Mouse (Mus musculus) kidney, postnatal 0 days (tissue): ENCODE data around the gene Sphk2. TPM values are rescaled to one million over a fixed set of nuclear protein-coding genes. Genes with fewer than 3 reads are reported as not detected.

Experiments used
- ATAC-seq: fragments of 200-750 bp; cut with Nextera tagmentation; replicated peaks from 2 replicates; pipeline ENCODE4 v1.8.0; 2017; ENCODE audit warnings: low read depth, moderate number of reproducible peaks, moderate TSS enrichment, moderate library complexity; ENCODE audit not compliant: low FRiP score
- DNase-seq: peaks from one replicate; pipeline ENCODE4 v3.0.0-alpha.2; 2016; ENCODE audit warnings: low spot score
- H3K27ac ChIP-seq: fragments of 300-500 bp; sonication (generic); 2 replicates; pipeline ENCODE4 v1.5.1; 2014; ENCODE audit warnings: mild to moderate bottlenecking
- H3K27me3 ChIP-seq: fragments of 300-500 bp; sonication (generic); 2 replicates; pipeline ENCODE4 v1.6.1; 2014; ENCODE audit warnings: low read length, mixed read lengths; ENCODE audit not compliant: insufficient read depth
- H3K36me3 ChIP-seq: fragments of 300-500 bp; sonication (generic); 2 replicates; pipeline ENCODE4 v1.6.1; 2014; ENCODE audit warnings: low read length, mixed read lengths; ENCODE audit not compliant: insufficient read depth
- H3K4me1 ChIP-seq: fragments of 300-500 bp; sonication (generic); replicated peaks from 2 replicates; pipeline ENCODE4 v1.6.1; 2014; ENCODE audit warnings: antibody characterized with exemption, low read length, mixed read lengths; ENCODE audit not compliant: insufficient read depth
- H3K4me2 ChIP-seq: fragments of 300-500 bp; sonication (generic); 2 replicates; pipeline ENCODE4 v1.6.1; 2014; ENCODE audit warnings: mild to moderate bottlenecking, low read length, moderate library complexity, mixed read lengths
- H3K4me3 ChIP-seq: fragments of 300-500 bp; sonication (generic); replicated peaks from 2 replicates; pipeline ENCODE4 v1.5.1; 2014; ENCODE audit warnings: low read depth, low read length
- H3K9ac ChIP-seq: fragments of 300-500 bp; sonication (generic); 2 replicates; pipeline ENCODE4 v1.6.1; 2014; ENCODE audit warnings: low read depth, low read length
- H3K9me3 ChIP-seq: fragments of 300-500 bp; sonication (generic); replicated peaks from 2 replicates; pipeline ENCODE4 v1.6.1; 2016; ENCODE audit warnings: low read length, inconsistent platforms, mixed read lengths
- CTCF ChIP-seq: IDR thresholded peaks from 2 replicates; pipeline ENCODE4 v1.5.1; 2016; ENCODE audit warnings: antibody characterized with exemption, low read depth, mild to moderate bottlenecking, moderate library complexity
- WGBS: fragments of 180-500 bp; shearing (Covaris S2); extraction: QIAGEN DNeasy Blood & Tissue Kit; methylation state at CpG from one replicate; pipeline ENCODE4 v1.1.7; 2014; 5-methylcytosine and 5-hydroxymethylcytosine counted together
- polyA plus RNA-seq: library from polyadenylated mRNA; unstranded; fragments of >200 nt; fragmentation: Nextera tagmentation; extraction: Ambion mirVana; gene quantifications from 2 replicates; pipeline ENCODE4 v1.2.1, GENCODE M21; 2015

Gene Sphk2
- 20.8 and 22.3 TPM in 2 replicates for polyA plus RNA-seq

DNA sequence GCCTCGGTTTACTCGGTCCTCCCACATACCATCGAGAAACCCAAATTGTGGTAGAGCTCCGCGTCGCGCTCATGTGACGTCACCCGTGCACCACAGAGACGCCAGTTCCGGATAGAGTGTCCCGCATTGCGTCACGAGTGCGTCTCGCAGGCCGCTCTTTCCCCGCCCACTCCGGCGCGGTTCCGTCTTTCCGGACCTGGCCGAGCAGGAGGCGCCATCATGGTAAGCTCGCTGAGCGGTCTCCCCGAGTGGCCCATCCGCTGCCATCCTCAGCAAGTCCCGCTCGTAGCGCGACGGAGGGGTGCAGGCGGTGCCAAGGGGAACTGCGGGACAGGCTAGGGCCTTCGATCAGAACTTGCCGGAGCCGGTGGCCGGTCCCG, at the start of gene Sphk2:
Sphk2 (minus strand) TSS at position 85 of the 380 bp plus-strand sequence.
- peak within 1 kb of the TSS; percentile 91 for H3K27ac ChIP-seq
- peak; percentile 98 for DNase-seq
- no peaks in the 10 kb centered on the region for H3K27me3 ChIP-seq
- ATAC-seq: peak; percentile 67
- under 1% methylated on average over 41 of the region's 41 CpGs for WGBS
- TF ChIP-seq CTCF: no peak
- no peaks in the 10 kb centered on the region for H3K9me3 ChIP-seq
- peaks cover 27% of the 10 kb centered on the region for H3K36me3 ChIP-seq
- H3K4me1 ChIP-seq: peaks cover 20% of the 10 kb centered on the region
- peak within 1 kb of the TSS; percentile 88 for H3K4me3 ChIP-seq
- H3K9ac ChIP-seq: peak within 1 kb of the TSS; percentile 90
- peak within 1 kb of the TSS; percentile 86 for H3K4me2 ChIP-seq

DNA sequence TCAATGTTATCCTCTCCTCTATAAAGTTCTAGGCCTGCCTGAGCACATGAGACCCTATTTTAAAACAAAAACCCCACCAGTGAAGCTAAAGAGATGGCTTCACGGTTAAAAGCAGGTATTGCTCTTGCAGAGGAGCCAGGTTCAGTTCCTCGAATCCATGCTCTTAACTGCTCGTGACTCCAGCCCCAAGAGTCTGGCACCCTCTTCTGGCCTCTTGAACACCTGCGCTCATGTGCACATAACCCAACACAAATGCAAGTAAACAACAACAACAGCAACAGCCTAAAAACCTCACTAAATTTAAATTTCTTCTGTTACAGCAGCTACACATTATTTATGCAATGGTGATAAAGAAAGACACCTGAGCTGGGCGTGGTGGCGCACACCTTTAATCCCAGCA, 49.7 kb upstream of the Sphk2 start:
- H3K4me3 ChIP-seq: no peak overlapping the region
- TF ChIP-seq CTCF: peak; percentile 12; the same call in 1 of the 2 replicates
- no peaks in the 10 kb centered on the region; the same call in 1 of the 2 replicates for H3K4me1 ChIP-seq
- H3K9me3 ChIP-seq: no peaks in the 10 kb centered on the region
- whole genome bisulfite sequencing: 94% methylated on average over 6 of the region's 6 CpGs
- H3K4me2 ChIP-seq: no peak overlapping the region
- ATAC-seq (no peak), DNase-seq (no peak)
- H3K27me3 ChIP-seq: no peaks in the 10 kb centered on the region
- no peak overlapping the region for H3K9ac ChIP-seq
- H3K36me3 ChIP-seq: no peaks in the 10 kb centered on the region
- no peak overlapping the region for H3K27ac ChIP-seq

DNA sequence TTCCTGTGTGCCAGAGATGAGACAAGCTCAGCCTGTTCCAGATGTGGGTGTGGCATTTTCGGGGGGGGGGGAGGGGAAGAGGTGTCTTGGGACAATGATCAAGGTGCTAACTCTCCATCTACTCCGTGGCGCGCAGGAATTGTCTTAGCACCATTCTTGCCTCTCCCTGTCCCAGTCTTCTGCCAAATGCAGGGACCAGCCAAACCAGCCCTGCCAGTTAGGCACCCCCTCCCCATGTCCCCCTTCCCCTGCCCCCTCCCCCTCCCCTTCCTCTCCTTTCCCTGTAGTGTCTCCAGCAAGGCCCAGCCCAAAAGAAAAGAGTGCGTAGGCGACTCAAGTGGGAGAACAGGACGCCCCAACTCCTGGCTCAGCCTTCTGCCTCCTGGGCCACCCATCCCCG, 49.0 kb upstream of the Sphk2 start:
- H3K4me2 ChIP-seq: no peak overlapping the region
- no peak for ATAC-seq

DNA sequence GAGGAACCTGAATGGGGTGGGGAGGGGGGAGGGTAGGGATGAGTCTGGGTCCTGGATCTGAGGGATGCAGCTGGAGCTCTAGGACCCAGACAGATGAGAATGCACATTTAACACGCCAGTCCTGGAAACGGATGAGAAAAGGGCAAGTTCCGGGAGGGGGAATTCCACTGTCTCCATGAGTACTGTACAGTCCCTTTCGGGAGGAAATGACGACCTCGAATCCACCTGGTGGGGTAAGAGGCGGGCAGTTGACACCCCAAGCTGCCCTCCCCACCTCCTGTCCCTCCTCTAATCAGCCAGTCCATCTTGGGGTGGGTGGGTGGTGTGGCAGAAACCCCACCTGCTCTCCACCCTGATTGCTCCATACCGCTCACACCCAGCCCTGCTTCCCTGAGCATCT, 48.2 kb upstream of the Sphk2 start:
- 51% methylated on average over 8 of the region's 8 CpGs for WGBS
- TF ChIP-seq CTCF: no peak
- no peak overlapping the region for H3K9ac ChIP-seq

More for the DNA sequence above, 49.0 kb upstream of the Sphk2 start:
- no peaks in the 10 kb centered on the region for H3K27me3 ChIP-seq
- no peaks in the 10 kb centered on the region for H3K9me3 ChIP-seq
- DNase-seq: no peak
- H3K4me3 ChIP-seq: no peak overlapping the region
- 51% methylated on average over 7 of the region's 8 CpGs for WGBS
- no peak overlapping the region for H3K9ac ChIP-seq
- TF ChIP-seq CTCF: no peak
- H3K27ac ChIP-seq: no peak overlapping the region
- no peaks in the 10 kb centered on the region; the same call in 1 of the 2 replicates for H3K4me1 ChIP-seq
- H3K36me3 ChIP-seq: no peaks in the 10 kb centered on the region

DNA sequence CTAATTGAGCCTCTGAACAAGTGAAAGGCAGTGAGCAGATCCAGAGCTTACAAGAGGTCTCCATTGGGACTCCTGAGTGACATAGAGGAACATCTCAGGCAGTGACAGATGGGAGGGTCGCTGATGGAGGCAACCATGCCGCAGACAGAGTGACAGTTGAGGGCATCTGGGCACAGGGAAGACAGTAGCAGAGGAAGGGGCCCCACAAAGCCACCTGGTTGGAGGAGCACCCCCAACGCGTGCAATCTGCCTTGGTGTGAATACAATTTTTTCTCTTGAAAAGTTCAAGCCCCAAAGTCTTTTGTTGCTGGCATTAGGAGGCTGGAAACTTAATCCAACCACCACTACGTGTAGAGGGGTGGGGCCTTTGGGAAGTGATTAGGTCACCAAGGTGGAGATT, 42.3 kb upstream of the Sphk2 start:
- no peak overlapping the region for H3K4me2 ChIP-seq
- H3K36me3 ChIP-seq: no peaks in the 10 kb centered on the region
- DNase-seq (no peak), ATAC-seq (no peak)
- 64% methylated on average over 5 of the region's 5 CpGs for WGBS
- TF ChIP-seq CTCF: no peak
- H3K27ac ChIP-seq: no peak overlapping the region
- H3K4me3 ChIP-seq: no peak overlapping the region
- H3K27me3 ChIP-seq: no peaks in the 10 kb centered on the region
- H3K9ac ChIP-seq: no peak overlapping the region
- H3K4me1 ChIP-seq: peaks cover 5% of the 10 kb centered on the region; the same call in 1 of the 2 replicates
- H3K9me3 ChIP-seq: no peaks in the 10 kb centered on the region

More for the DNA sequence above, 48.2 kb upstream of the Sphk2 start:
- ATAC-seq (0 out of 2 replicates have a peak, but pooled peaks have one; percentile 36), DNase-seq (no peak)
- Histone ChIP-seq H3K9me3 (no peaks in the 10 kb centered on the region), H3K4me1 (no peaks in the 10 kb centered on the region; the same call in 1 of the 2 replicates), H3K27ac (no peak overlapping the region), H3K27me3 (no peaks in the 10 kb centered on the region), H3K4me3 (no peak overlapping the region), H3K4me2 (no peak overlapping the region), H3K36me3 (no peaks in the 10 kb centered on the region)

DNA sequence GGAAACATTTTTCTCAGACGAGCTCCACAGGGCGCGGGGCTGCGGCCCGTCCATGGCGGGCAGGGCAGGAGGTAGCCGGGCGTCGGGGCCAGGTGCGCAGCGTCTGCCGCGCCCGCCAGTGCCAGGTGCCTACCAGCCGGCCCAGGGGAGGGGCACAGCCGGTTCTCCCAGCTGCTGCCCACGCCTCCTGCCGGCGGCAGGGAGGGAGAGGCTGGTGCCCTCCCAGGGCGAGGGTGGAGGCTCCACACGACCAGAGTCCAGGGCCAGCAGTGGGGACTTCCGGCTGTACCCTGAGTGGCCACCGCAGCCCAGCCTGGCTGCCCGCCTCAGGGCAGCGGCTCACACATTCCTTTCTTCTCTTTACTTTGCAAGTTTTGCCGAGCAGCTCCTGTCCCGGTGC, 41.6 kb upstream of the Sphk2 start:
- ATAC-seq (peak; percentile 90), DNase-seq (peak; percentile 40)
- 0 out of 2 replicates have a peak overlapping the region, but pooled peaks have one; percentile 14 for H3K9ac ChIP-seq
- peak; percentile 50; the same call in 1 of the 2 replicates for TF ChIP-seq CTCF
- H3K4me3 ChIP-seq: peak overlapping the region; percentile 11; the same call in 1 of the 2 replicates
- no peaks in the 10 kb centered on the region for H3K27me3 ChIP-seq
- H3K27ac ChIP-seq: no peak overlapping the region
- peak overlapping the region; percentile 51 for H3K4me2 ChIP-seq
- peaks cover 5% of the 10 kb centered on the region; the same call in 1 of the 2 replicates for H3K4me1 ChIP-seq
- no peaks in the 10 kb centered on the region for H3K36me3 ChIP-seq
- WGBS: 6% methylated on average over 24 of the region's 27 CpGs
- no peaks in the 10 kb centered on the region for H3K9me3 ChIP-seq

DNA sequence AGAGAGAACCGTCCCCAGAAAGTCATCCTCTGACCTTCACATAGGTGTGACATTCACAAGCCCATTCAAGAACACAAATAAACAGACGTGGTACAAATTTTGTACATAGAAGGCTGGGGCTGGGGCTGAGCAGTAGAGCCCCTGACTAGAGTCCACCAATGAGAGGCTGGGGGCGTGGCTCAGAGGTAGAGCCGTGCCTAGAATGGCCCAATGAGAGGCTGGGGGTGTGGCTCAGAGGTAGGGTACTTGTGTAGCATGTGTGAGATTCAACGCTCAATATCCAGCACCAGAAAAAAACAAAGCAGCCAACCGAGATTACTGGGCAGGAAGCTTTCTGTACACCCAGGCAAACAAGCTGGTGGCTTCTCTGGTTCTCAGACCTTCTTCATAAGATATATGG, 37.9 kb upstream of the Sphk2 start:
- no peak for ATAC-seq
- no peak overlapping the region for H3K4me2 ChIP-seq
- H3K36me3 ChIP-seq: no peaks in the 10 kb centered on the region
- 54% methylated on average over 6 of the region's 6 CpGs for WGBS
- DNase-seq: no peak
- H3K9me3 ChIP-seq: no peaks in the 10 kb centered on the region
- no peak overlapping the region for H3K27ac ChIP-seq
- no peak for TF ChIP-seq CTCF
- H3K4me1 ChIP-seq: peaks cover 5% of the 10 kb centered on the region; the same call in 1 of the 2 replicates
- no peak overlapping the region for H3K9ac ChIP-seq
- H3K27me3 ChIP-seq: no peaks in the 10 kb centered on the region
- H3K4me3 ChIP-seq: no peak overlapping the region
